Mouse (Mus musculus): ENCODE measurements around the gene Il12b. TPM values are rescaled to one million over a fixed set of nuclear protein-coding genes. Genes with fewer than 3 reads are reported as not detected.

Il12b gene
- polyA plus RNA-seq, 1 experiment from 2014 or later: 0.17 TPM

GRCm38 (mm10) chr11:44461493-44461892 is 61.6 kb downstream of the Il12b start:
- WGBS: 87% methylated on average over 6 of the region's 6 CpGs
- Histone ChIP-seq H3K27ac (no peak overlapping the region), H3K36me3 (peaks cover 63% of the 10 kb centered on the region), H3K27me3 (no peaks in the 10 kb centered on the region), H3K9me3 (no peaks in the 10 kb centered on the region), H3K4me3 (no peak overlapping the region), H3K4me1 (replicated peaks) (no peaks in the 10 kb centered on the region), H3K9ac (no peak overlapping the region), H3K4me2 (no peak overlapping the region)
- no peak for ATAC-seq (ENCODE audit: low FRiP score)

Other genes with a start within 250 kb of the Il12b start
- gene Ublcp1, start 70.4 kb downstream of the Il12b start, polyA plus RNA-seq (2015; fragmentation: Nextera tagmentation; extraction: Ambion mirVana): 60.1 and 62.9 TPM in 2 replicates
- gene Rnf145, start 118.9 kb downstream of the Il12b start, polyA plus RNA-seq (2015; fragmentation: Nextera tagmentation; extraction: Ambion mirVana): 108 and 111 TPM in 2 replicates
- gene Ebf1, start 217.3 kb downstream of the Il12b start, polyA plus RNA-seq (2015; fragmentation: Nextera tagmentation; extraction: Ambion mirVana): 135 and 159 TPM in 2 replicates

All from hindbrain, embryonic 13.5 days (tissue).